Mouse (Mus musculus) liver, adult 2 months (tissue): Measurements from ENCODE around the gene Odf3l2.

Source experiments
- CTCF ChIP-seq: fragments of 200-500 bp; IDR thresholded peaks from 2 replicates; pipeline ENCODE4 v1.5.1; 2011; ENCODE audit warnings: low read depth, low read length, control low read depth
- POLR2A ChIP-seq: fragments of 200-500 bp; IDR thresholded peaks from 2 replicates; pipeline ENCODE4 v1.6.1; 2011; ENCODE audit warnings: low read length, control low read depth; ENCODE audit not compliant: insufficient read depth; ENCODE audit errors: extremely low read depth

GRCm38 (mm10) chr10:79671396-79672087, 26.0 kb upstream of the Odf3l2 start:
- TF ChIP-seq CTCF: no peak
- TF ChIP-seq POLR2A: no peak
